Mouse (Mus musculus) forebrain, embryonic 15.5 days (tissue): ENCODE results near the gene Pde6d. TPM values are rescaled to one million over a fixed set of nuclear protein-coding genes. Genes with fewer than 3 reads are reported as not detected.

Experiments used
- ATAC-seq: fragments of 200-750 bp; cut with Nextera tagmentation; replicated peaks from 2 replicates; pipeline ENCODE4 v1.8.0; 2017; ENCODE audit warnings: mild to moderate bottlenecking, moderate TSS enrichment, moderate library complexity
- H3K27ac ChIP-seq: fragments of 300-500 bp; sonication (generic); replicated peaks from 2 replicates; pipeline ENCODE4 v1.5.1; 2015; ENCODE audit warnings: mild to moderate bottlenecking, inconsistent platforms
- H3K27me3 ChIP-seq: fragments of 300-500 bp; sonication (generic); 2 replicates; pipeline ENCODE4 v1.6.1; 2015; ENCODE audit warnings: inconsistent platforms
- H3K36me3 ChIP-seq: fragments of 300-500 bp; sonication (generic); 2 replicates; pipeline ENCODE4 v1.6.1; 2015; ENCODE audit warnings: mild to moderate bottlenecking, inconsistent platforms
- H3K4me1 ChIP-seq: fragments of 300-500 bp; sonication (generic); 2 replicates; pipeline ENCODE4 v1.6.1; 2015; ENCODE audit warnings: inconsistent platforms
- H3K4me2 ChIP-seq: fragments of 300-500 bp; sonication (generic); replicated peaks from 2 replicates; pipeline ENCODE4 v1.6.1; 2015; ENCODE audit warnings: mild to moderate bottlenecking, inconsistent platforms
- H3K4me3 ChIP-seq: fragments of 300-500 bp; sonication (generic); 2 replicates; pipeline ENCODE4 v1.5.1; 2015; ENCODE audit warnings: mild to moderate bottlenecking, inconsistent platforms
- H3K9ac ChIP-seq: fragments of 300-500 bp; sonication (generic); replicated peaks from 2 replicates; pipeline ENCODE4 v1.6.1; 2015; ENCODE audit warnings: mild to moderate bottlenecking, inconsistent platforms
- H3K9me3 ChIP-seq: fragments of 300-500 bp; sonication (generic); 2 replicates; pipeline ENCODE4 v1.6.1; 2016; ENCODE audit warnings: inconsistent platforms
- WGBS: fragments of 180-500 bp; shearing (Covaris S2); methylation state at CpG from one replicate; pipeline ENCODE4 v1.1.7; 2015; ENCODE audit warnings: mixed read lengths; 5-methylcytosine and 5-hydroxymethylcytosine counted together
- polyA plus RNA-seq: library from polyadenylated mRNA; unstranded; fragments of >200 nt; fragmentation: Nextera tagmentation; extraction: Ambion mirVana; gene quantifications from 2 replicates; pipeline ENCODE4 v1.2.1, GENCODE M21; 2015

Gene Pde6d
- polyA plus RNA-seq, 1 experiment from 2014 or later: 99.0 TPM

- Histone ChIP-seq H3K36me3 (no peaks in the 10 kb centered on the region), H3K4me2 (no peak overlapping the region), H3K27ac (no peak overlapping the region), H3K4me3 (no peak overlapping the region), H3K9me3 (no peaks in the 10 kb centered on the region), H3K9ac (no peak overlapping the region), H3K4me1 (peaks cover 16% of the 10 kb centered on the region), H3K27me3 (no peaks in the 10 kb centered on the region)
- WGBS: 97% methylated on average over 4 of the region's 4 CpGs
- ATAC-seq: no peak
Measured at GRCm38 (mm10) chr1:86496340-86496739, 86.1 kb downstream of the Pde6d start.

- H3K4me1 ChIP-seq: peaks cover 10% of the 10 kb centered on the region
- no peaks in the 10 kb centered on the region for H3K27me3 ChIP-seq
- H3K4me2 ChIP-seq: no peak overlapping the region
- H3K27ac ChIP-seq: no peak overlapping the region
- no peak for ATAC-seq
- H3K36me3 ChIP-seq: no peaks in the 10 kb centered on the region
- H3K9me3 ChIP-seq: no peaks in the 10 kb centered on the region
- no peak overlapping the region for H3K4me3 ChIP-seq
- 83% methylated on average over 3 of the region's 3 CpGs for WGBS
- no peak overlapping the region for H3K9ac ChIP-seq
Measured at GRCm38 (mm10) chr1:86493783-86494182, 88.6 kb downstream of the Pde6d start.

Other genes starting within 250 kb of the Pde6d start
- gene Ncl, start 223.2 kb downstream of the Pde6d start, polyA plus RNA-seq: 208 and 227 TPM in 2 replicates
- 0.18 TPM in 1 of 2 replicates, not detected in the other for gene Nmur1, start 156.4 kb downstream of the Pde6d start, polyA plus RNA-seq
- gene Tex44, start 156.3 kb downstream of the Pde6d start, polyA plus RNA-seq: not detected in 2 replicates
- 2,368 and 2,448 TPM in 2 replicates for gene Ptma, start 55.9 kb downstream of the Pde6d start, polyA plus RNA-seq
- 62.9 and 63.4 TPM in 2 replicates for gene Cops7b, start 275 bp upstream of the Pde6d start, polyA plus RNA-seq
- 3.9 and 4.8 TPM in 2 replicates for gene Nppc, start 87.9 kb upstream of the Pde6d start, polyA plus RNA-seq
- 39.7 and 40.0 TPM in 2 replicates for gene Dis3l2, start 121.2 kb upstream of the Pde6d start, polyA plus RNA-seq